Mouse (Mus musculus): ENCODE measurements around the gene Meis1. TPM values are rescaled to one million over a fixed set of nuclear protein-coding genes. Genes with fewer than 3 reads are reported as not detected.

The Meis1 gene
- polyA plus RNA-seq, 1 experiment from 2014 or later = 44.7 TPM

DNA sequence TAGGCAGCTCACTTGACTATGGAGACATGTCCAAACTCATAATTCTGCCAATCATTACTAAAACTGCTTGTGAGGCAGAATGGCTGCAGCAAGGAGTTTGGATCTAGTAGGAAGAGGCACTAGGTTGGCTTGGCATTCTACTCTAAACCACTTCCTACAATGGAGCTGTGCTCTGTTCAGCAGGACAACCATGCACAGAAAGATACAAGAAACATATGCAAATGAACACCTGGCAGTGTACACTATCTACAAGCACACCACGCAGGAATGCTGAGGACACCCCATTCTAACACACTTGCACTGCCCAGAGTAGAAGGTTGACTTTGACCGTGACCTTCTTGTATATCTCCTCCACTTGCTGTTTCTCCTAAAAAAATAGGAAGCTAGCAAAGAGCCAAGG, 35.0 kb downstream of the Meis1 start:
- no peaks in the 10 kb centered on the region for H3K9me3 ChIP-seq (ENCODE audit: control insufficient read depth, low read length)
- H3K27me3 ChIP-seq (replicated peaks; ENCODE audit: control insufficient read depth, insufficient read depth, low read length) = no peaks in the 10 kb centered on the region
- DNase-seq (ENCODE audit: low spot score) = no peak
- no peak overlapping the region for H3K27ac ChIP-seq (ENCODE audit: low read depth, low read length)
- no peak for ATAC-seq (replicated peaks; ENCODE audit: low FRiP score)
- H3K4me3 ChIP-seq (ENCODE audit: low read depth, low read length) = no peak overlapping the region
- peaks cover 14% of the 10 kb centered on the region for H3K36me3 ChIP-seq (ENCODE audit: control insufficient read depth, insufficient read depth, low read length)
- WGBS = 84% methylated on average over 2 of the region's 2 CpGs
- H3K4me2 ChIP-seq = no peak overlapping the region
- H3K9ac ChIP-seq (ENCODE audit: low read depth, low read length) = no peak overlapping the region
- peaks cover 25% of the 10 kb centered on the region for H3K4me1 ChIP-seq (replicated peaks; ENCODE audit: control insufficient read depth, insufficient read depth, low read length)

DNA sequence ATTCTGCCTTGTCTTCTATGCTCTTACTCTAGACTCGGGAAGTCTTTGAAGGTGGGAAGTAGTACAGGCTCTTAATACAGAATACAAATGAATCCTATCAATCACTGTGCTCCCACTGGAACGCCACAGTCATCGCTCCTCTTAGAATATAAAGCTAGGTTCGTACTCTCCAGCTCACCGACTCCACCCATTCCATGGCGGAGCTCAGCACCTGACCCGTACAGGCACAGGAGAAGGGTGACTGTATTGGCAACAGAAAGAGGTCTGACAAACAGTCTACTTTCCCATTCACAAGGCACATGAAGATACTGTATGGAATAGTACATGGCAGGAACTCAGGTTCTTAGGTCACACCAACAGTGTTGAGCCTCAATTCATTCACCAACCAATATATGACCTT, 35.5 kb downstream of the Meis1 start:
- DNase-seq (ENCODE audit: low spot score) (no peak), ATAC-seq (replicated peaks; ENCODE audit: low FRiP score) (no peak)
- Histone ChIP-seq H3K4me3 (ENCODE audit: low read depth, low read length) (no peak overlapping the region), H3K9ac (ENCODE audit: low read depth, low read length) (no peak overlapping the region), H3K4me1 (replicated peaks; ENCODE audit: control insufficient read depth, insufficient read depth, low read length) (peaks cover 25% of the 10 kb centered on the region), H3K27ac (ENCODE audit: low read depth, low read length) (no peak overlapping the region), H3K9me3 (ENCODE audit: control insufficient read depth, low read length) (no peaks in the 10 kb centered on the region), H3K27me3 (replicated peaks; ENCODE audit: control insufficient read depth, insufficient read depth, low read length) (no peaks in the 10 kb centered on the region), H3K36me3 (ENCODE audit: control insufficient read depth, insufficient read depth, low read length) (peaks cover 14% of the 10 kb centered on the region), H3K4me2 (no peak overlapping the region)
- WGBS = 83% methylated on average over 7 of the region's 7 CpGs

- Histone ChIP-seq H3K4me1 (replicated peaks; ENCODE audit: control insufficient read depth, insufficient read depth, low read length) (peaks cover 25% of the 10 kb centered on the region), H3K27ac (ENCODE audit: low read depth, low read length) (no peak overlapping the region), H3K27me3 (replicated peaks; ENCODE audit: control insufficient read depth, insufficient read depth, low read length) (no peaks in the 10 kb centered on the region), H3K4me3 (ENCODE audit: low read depth, low read length) (no peak overlapping the region), H3K4me2 (no peak overlapping the region), H3K9ac (ENCODE audit: low read depth, low read length) (no peak overlapping the region), H3K36me3 (ENCODE audit: control insufficient read depth, insufficient read depth, low read length) (peaks cover 9% of the 10 kb centered on the region), H3K9me3 (ENCODE audit: control insufficient read depth, low read length) (no peaks in the 10 kb centered on the region)
- no peak for DNase-seq (ENCODE audit: low spot score)
- no peak for ATAC-seq (replicated peaks; ENCODE audit: low FRiP score)
- WGBS = 54% methylated on average over 3 of the region's 3 CpGs
These were observed 36.5 kb downstream of the Meis1 start for GRCm38 (mm10) chr11:18982331-18982730.

- Histone ChIP-seq H3K9ac (ENCODE audit: low read depth, low read length) (no peak overlapping the region), H3K9me3 (ENCODE audit: control insufficient read depth, low read length) (no peaks in the 10 kb centered on the region), H3K36me3 (ENCODE audit: control insufficient read depth, insufficient read depth, low read length) (peaks cover 5% of the 10 kb centered on the region; the same call in 1 of the 2 replicates), H3K4me3 (ENCODE audit: low read depth, low read length) (no peak overlapping the region), H3K4me2 (no peak overlapping the region; the same call in 1 of the 2 replicates), H3K4me1 (replicated peaks; ENCODE audit: control insufficient read depth, insufficient read depth, low read length) (peaks cover 25% of the 10 kb centered on the region), H3K27me3 (replicated peaks; ENCODE audit: control insufficient read depth, insufficient read depth, low read length) (no peaks in the 10 kb centered on the region), H3K27ac (ENCODE audit: low read depth, low read length) (no peak overlapping the region)
- ATAC-seq (replicated peaks; ENCODE audit: low FRiP score) (no peak), DNase-seq (ENCODE audit: low spot score) (no peak)
- 29% methylated on average over 4 of the region's 4 CpGs for WGBS
These were observed 37.4 kb downstream of the Meis1 start for GRCm38 (mm10) chr11:18981367-18981766.

DNA sequence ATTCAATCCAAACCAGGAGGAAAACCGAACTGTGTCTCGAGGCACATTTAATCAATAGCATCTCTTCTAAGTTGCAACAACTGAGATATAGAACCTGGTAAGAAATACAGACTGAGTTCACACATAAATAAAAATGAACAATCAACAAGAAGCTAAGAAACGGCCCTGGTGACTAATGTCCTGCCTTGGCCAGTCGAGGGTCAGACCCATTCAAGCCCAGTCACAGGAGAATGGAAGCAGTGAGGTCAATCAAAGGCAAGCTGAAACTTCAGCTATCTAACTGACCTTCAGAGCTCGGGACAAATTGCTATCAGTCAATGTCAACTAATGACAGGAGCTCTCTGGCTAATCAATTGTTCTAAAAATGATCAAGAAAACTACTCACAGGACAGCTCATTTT, 38.2 kb downstream of the Meis1 start:
- Histone ChIP-seq H3K4me3 (ENCODE audit: low read depth, low read length) (no peak overlapping the region), H3K27ac (ENCODE audit: low read depth, low read length) (no peak overlapping the region), H3K36me3 (ENCODE audit: control insufficient read depth, insufficient read depth, low read length) (no peaks in the 10 kb centered on the region), H3K9me3 (ENCODE audit: control insufficient read depth, low read length) (no peaks in the 10 kb centered on the region), H3K4me1 (replicated peaks; ENCODE audit: control insufficient read depth, insufficient read depth, low read length) (peaks cover 25% of the 10 kb centered on the region), H3K27me3 (replicated peaks; ENCODE audit: control insufficient read depth, insufficient read depth, low read length) (no peaks in the 10 kb centered on the region), H3K9ac (ENCODE audit: low read depth, low read length) (no peak overlapping the region), H3K4me2 (no peak overlapping the region)
- ATAC-seq (replicated peaks; ENCODE audit: low FRiP score) (no peak), DNase-seq (ENCODE audit: low spot score) (no peak)
- WGBS = 50% methylated on average over 5 of the region's 5 CpGs

- Histone ChIP-seq H3K4me1 (replicated peaks; ENCODE audit: control insufficient read depth, insufficient read depth, low read length) (peaks cover 26% of the 10 kb centered on the region), H3K9ac (ENCODE audit: low read depth, low read length) (no peak overlapping the region), H3K36me3 (ENCODE audit: control insufficient read depth, insufficient read depth, low read length) (no peaks in the 10 kb centered on the region), H3K4me2 (no peak overlapping the region), H3K4me3 (ENCODE audit: low read depth, low read length) (no peak overlapping the region), H3K9me3 (ENCODE audit: control insufficient read depth, low read length) (no peaks in the 10 kb centered on the region), H3K27ac (ENCODE audit: low read depth, low read length) (no peak overlapping the region), H3K27me3 (replicated peaks; ENCODE audit: control insufficient read depth, insufficient read depth, low read length) (no peaks in the 10 kb centered on the region)
- WGBS = 80% methylated on average over 1 of the region's 1 CpGs
- no peak for ATAC-seq (replicated peaks; ENCODE audit: low FRiP score)
- no peak for DNase-seq (ENCODE audit: low spot score)
These were observed 43.7 kb downstream of the Meis1 start for GRCm38 (mm10) chr11:18975087-18975486.

DNA sequence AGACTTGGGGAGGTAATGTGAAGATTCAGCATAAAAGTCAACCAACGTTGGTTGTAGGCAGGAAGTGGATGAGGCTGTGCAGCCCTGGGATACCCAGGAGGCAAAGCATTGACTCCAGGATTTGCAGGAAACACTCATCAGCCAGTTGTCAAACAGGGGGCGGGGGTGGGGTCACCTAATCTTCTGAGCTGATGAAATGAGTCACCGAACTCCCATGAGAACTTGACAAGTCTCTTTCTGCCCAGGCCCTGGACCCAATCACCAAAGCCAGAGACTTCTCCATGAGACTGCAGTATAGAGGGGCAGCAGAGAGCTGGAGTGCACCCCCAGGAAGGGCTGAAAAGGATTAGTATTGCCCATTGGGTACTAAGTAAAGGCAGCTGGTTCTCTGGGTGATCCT, 45.0 kb downstream of the Meis1 start:
- Histone ChIP-seq H3K4me1 (replicated peaks; ENCODE audit: control insufficient read depth, insufficient read depth, low read length) (peaks cover 35% of the 10 kb centered on the region), H3K27ac (ENCODE audit: low read depth, low read length) (no peak overlapping the region), H3K36me3 (ENCODE audit: control insufficient read depth, insufficient read depth, low read length) (no peaks in the 10 kb centered on the region), H3K27me3 (replicated peaks; ENCODE audit: control insufficient read depth, insufficient read depth, low read length) (no peaks in the 10 kb centered on the region), H3K9ac (ENCODE audit: low read depth, low read length) (no peak overlapping the region), H3K4me3 (ENCODE audit: low read depth, low read length) (no peak overlapping the region), H3K4me2 (no peak overlapping the region), H3K9me3 (ENCODE audit: control insufficient read depth, low read length) (no peaks in the 10 kb centered on the region)
- peak; percentile 40; the same call in 1 of the 2 replicates for ATAC-seq (replicated peaks; ENCODE audit: low FRiP score)
- WGBS = 5% methylated on average over 3 of the region's 3 CpGs
- no peak for DNase-seq (ENCODE audit: low spot score)

DNA sequence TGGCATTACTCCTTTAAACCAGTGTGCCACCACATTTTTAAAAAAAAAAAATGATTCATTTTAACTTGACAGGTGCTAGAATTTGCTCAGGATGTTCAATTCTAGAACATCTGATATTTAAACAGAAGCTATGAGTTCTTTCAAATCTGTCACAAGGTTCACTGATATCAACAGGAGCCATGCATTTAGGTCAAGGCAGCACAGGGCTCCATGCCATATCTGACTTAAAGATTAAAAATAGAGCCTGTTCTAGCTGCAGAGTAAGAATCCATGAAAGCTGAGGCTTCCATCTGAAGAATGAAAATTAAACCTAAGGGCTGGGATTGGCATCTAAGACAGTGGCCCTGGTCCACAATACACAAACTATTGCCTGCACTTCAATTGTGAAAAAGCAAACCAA, 45.8 kb downstream of the Meis1 start:
- DNase-seq (ENCODE audit: low spot score) (no peak), ATAC-seq (replicated peaks; ENCODE audit: low FRiP score) (no peak)
- Histone ChIP-seq H3K4me1 (replicated peaks; ENCODE audit: control insufficient read depth, insufficient read depth, low read length) (peaks cover 35% of the 10 kb centered on the region), H3K36me3 (ENCODE audit: control insufficient read depth, insufficient read depth, low read length) (no peaks in the 10 kb centered on the region), H3K4me2 (no peak overlapping the region), H3K9me3 (ENCODE audit: control insufficient read depth, low read length) (no peaks in the 10 kb centered on the region), H3K27ac (ENCODE audit: low read depth, low read length) (no peak overlapping the region), H3K4me3 (ENCODE audit: low read depth, low read length) (no peak overlapping the region), H3K27me3 (replicated peaks; ENCODE audit: control insufficient read depth, insufficient read depth, low read length) (no peaks in the 10 kb centered on the region), H3K9ac (ENCODE audit: low read depth, low read length) (no peak overlapping the region)

GRCm38 (mm10) chr11:18971551-18971950, 47.2 kb downstream of the Meis1 start:
- Histone ChIP-seq H3K27ac (ENCODE audit: low read depth, low read length) (no peak overlapping the region), H3K4me2 (no peak overlapping the region), H3K9ac (ENCODE audit: low read depth, low read length) (no peak overlapping the region), H3K4me1 (replicated peaks; ENCODE audit: control insufficient read depth, insufficient read depth, low read length) (peaks cover 35% of the 10 kb centered on the region), H3K27me3 (replicated peaks; ENCODE audit: control insufficient read depth, insufficient read depth, low read length) (no peaks in the 10 kb centered on the region), H3K9me3 (ENCODE audit: control insufficient read depth, low read length) (no peaks in the 10 kb centered on the region), H3K36me3 (ENCODE audit: control insufficient read depth, insufficient read depth, low read length) (no peaks in the 10 kb centered on the region), H3K4me3 (ENCODE audit: low read depth, low read length) (no peak overlapping the region)
- WGBS = 59% methylated on average over 3 of the region's 3 CpGs
- DNase-seq (ENCODE audit: low spot score) = no peak
- ATAC-seq (replicated peaks; ENCODE audit: low FRiP score) = no peak
